Mouse (Mus musculus): ENCODE data around the gene AI597479.

The AI597479 gene

DNA sequence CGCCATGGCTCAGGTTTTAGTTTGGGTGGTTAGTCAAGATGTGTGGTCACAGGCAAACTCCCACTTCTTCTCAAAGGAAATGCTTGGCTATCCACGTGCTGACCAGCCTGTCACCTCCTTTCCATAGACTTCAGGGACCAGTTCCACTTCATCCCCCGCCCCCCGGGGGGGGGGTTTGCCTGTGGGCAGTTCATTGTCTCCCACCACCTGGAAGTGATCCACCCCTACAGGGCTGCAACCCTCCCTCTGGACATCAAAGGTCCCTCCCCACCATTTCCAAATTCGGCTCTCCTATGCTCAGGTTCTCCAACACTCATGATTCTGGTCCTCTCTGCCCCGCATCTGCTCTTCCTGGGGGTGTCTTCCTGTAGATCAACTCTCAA, 64.6 kb downstream of the AI597479 start:
- DNase-seq, result no peak

DNA sequence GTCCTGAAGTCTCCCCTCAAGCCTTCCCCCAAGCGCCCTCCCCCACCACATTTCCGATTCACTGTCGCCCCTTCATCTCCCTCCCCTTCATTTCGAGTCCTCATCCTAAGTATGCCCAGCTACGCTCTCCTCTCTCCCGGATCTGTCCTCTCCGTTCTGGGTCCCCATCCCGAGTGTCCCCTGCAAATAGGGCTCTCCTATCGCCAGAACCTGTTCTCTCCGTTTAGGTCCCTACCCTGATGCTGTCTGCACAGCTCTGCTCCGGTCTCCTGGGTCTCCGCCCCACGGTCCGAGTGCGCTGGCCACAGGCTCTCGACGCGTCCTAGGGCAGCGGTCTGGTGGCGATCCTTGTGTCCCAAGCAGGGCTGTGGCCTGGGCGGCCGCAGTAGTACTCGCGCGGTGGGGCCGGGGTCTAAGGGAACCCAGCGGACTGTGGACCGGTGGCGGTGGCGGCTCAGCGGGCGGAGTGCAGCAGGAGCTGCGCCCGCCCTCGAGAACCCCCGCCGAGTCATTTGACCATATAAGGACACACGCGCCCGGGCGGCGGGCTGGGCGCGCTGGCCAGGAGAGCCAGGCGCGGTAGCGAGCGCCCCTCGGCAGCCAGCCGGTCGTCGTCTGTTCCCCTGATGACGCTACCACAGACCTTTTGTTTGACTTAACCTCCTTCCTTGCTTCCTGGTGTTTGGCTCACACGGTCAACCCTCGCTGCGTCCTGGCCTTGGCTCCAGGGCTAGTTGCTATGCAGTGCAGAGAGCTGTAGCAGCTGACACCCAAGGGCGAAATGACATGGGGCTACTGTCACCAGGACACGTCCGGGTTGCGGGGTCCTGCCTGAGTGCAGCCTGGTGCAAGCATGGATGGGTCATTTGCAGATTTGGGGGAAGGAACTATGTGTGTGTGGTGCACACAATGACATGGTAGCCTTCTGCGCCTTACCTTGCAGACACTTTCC, 65.2 kb downstream of the AI597479 start:
- DNase-seq, result peak; percentile 77 to 84

DNA sequence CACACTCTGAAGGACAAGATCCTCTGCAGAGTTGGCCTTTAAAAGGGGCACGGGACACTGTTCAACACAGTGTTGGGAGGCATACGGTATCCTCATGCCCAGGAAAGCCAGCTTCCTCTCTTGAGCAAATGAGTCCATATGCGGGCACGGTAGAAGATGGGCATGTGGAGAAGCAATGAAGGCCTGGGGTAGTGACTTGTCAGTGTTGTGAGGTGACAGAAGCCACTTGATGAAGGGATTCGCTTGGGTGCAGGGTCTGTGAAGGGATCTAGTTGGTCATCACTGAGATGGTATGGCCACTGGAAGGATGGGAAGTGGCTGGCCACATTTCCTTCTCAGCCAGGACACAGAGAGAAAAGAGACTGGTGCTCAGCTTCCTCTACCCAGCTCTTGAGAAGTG, 66.1 kb downstream of the AI597479 start:
- no peak for DNase-seq
